Mouse (Mus musculus) neural tube, embryonic 15.5 days (tissue): ENCODE results near the gene Kdr. TPM values are rescaled to one million over a fixed set of nuclear protein-coding genes. Genes with fewer than 3 reads are reported as not detected.
"Not testable (repeated sequence)": the region's sequence is repeated elsewhere in the genome, so short reads cannot be mapped to it uniquely, and the experiment has no call there.

Experiments used
- ATAC-seq: fragments of 200-750 bp; cut with Nextera tagmentation; 2 replicates; pipeline ENCODE4 v1.8.0; 2017; ENCODE audit warnings: mild to moderate bottlenecking, moderate TSS enrichment, moderate library complexity; ENCODE audit not compliant: low FRiP score
- H3K27ac ChIP-seq: fragments of 300-500 bp; sonication (generic); replicated peaks from 2 replicates; pipeline ENCODE4 v1.5.1; 2015; ENCODE audit warnings: mild to moderate bottlenecking, inconsistent platforms
- H3K27me3 ChIP-seq: fragments of 300-500 bp; sonication (generic); replicated peaks from 2 replicates; pipeline ENCODE4 v1.6.1; 2015; ENCODE audit warnings: inconsistent platforms
- H3K36me3 ChIP-seq: fragments of 300-500 bp; sonication (generic); 2 replicates; pipeline ENCODE4 v1.6.1; 2015; ENCODE audit warnings: inconsistent platforms
- H3K4me1 ChIP-seq: fragments of 300-500 bp; sonication (generic); 2 replicates; pipeline ENCODE4 v1.6.1; 2015; ENCODE audit warnings: inconsistent platforms
- H3K4me2 ChIP-seq: fragments of 300-500 bp; sonication (generic); 2 replicates; pipeline ENCODE4 v1.6.1; 2015; ENCODE audit warnings: inconsistent platforms, mild to moderate bottlenecking, moderate library complexity
- H3K4me3 ChIP-seq: fragments of 300-500 bp; sonication (generic); replicated peaks from 2 replicates; pipeline ENCODE4 v1.5.1; 2015; ENCODE audit warnings: mild to moderate bottlenecking, inconsistent platforms
- H3K9ac ChIP-seq: fragments of 300-500 bp; sonication (generic); replicated peaks from 2 replicates; pipeline ENCODE4 v1.6.1; 2015; ENCODE audit warnings: mild to moderate bottlenecking, inconsistent platforms
- H3K9me3 ChIP-seq: fragments of 300-500 bp; sonication (generic); replicated peaks from 2 replicates; pipeline ENCODE4 v1.6.1; 2016; ENCODE audit warnings: inconsistent platforms
- WGBS: fragments of 180-500 bp; shearing (Covaris S2); methylation state at CpG from one replicate; pipeline ENCODE4 v1.1.7; 2015; ENCODE audit warnings: mixed read lengths; 5-methylcytosine and 5-hydroxymethylcytosine counted together
- polyA plus RNA-seq: library from polyadenylated mRNA; unstranded; fragments of >200 nt; fragmentation: Nextera tagmentation; extraction: Ambion mirVana; gene quantifications from 2 replicates; pipeline ENCODE4 v1.2.1, GENCODE M21; 2015

The Kdr gene
- polyA plus RNA-seq, 1 experiment from 2014 or later = 20.0 TPM

GRCm38 (mm10) chr5:75935225-75935624 lies 43.0 kb downstream of the Kdr start:
- H3K36me3 ChIP-seq = no peaks in the 10 kb centered on the region
- WGBS = 90% methylated on average over 8 of the region's 8 CpGs
- no peak overlapping the region for H3K27ac ChIP-seq
- H3K9ac ChIP-seq = no peak overlapping the region
- no peaks in the 10 kb centered on the region for H3K4me1 ChIP-seq
- no peak for ATAC-seq
- H3K4me3 ChIP-seq = no peak overlapping the region
- no peak overlapping the region for H3K4me2 ChIP-seq
- no peaks in the 10 kb centered on the region for H3K9me3 ChIP-seq
- no peaks in the 10 kb centered on the region for H3K27me3 ChIP-seq

GRCm38 (mm10) chr5:75934201-75934600 lies 44.1 kb downstream of the Kdr start:
- ATAC-seq = no peak
- no peaks in the 10 kb centered on the region for H3K36me3 ChIP-seq
- no peak overlapping the region for H3K4me3 ChIP-seq
- H3K27me3 ChIP-seq = no peaks in the 10 kb centered on the region
- 91% methylated on average over 10 of the region's 10 CpGs for WGBS
- H3K9ac ChIP-seq = no peak overlapping the region
- H3K4me1 ChIP-seq = no peaks in the 10 kb centered on the region
- H3K9me3 ChIP-seq = no peaks in the 10 kb centered on the region
- H3K27ac ChIP-seq = no peak overlapping the region
- H3K4me2 ChIP-seq = no peak overlapping the region

- no peaks in the 10 kb centered on the region for H3K4me1 ChIP-seq
- no peak overlapping the region for H3K9ac ChIP-seq
- ATAC-seq = no peak
- no peaks in the 10 kb centered on the region for H3K9me3 ChIP-seq
- 87% methylated on average over 20 of the region's 20 CpGs for WGBS
- H3K4me2 ChIP-seq = no peak overlapping the region
- no peak overlapping the region for H3K4me3 ChIP-seq
- H3K36me3 ChIP-seq = no peaks in the 10 kb centered on the region
- H3K27me3 ChIP-seq = no peaks in the 10 kb centered on the region
- no peak overlapping the region for H3K27ac ChIP-seq
These were observed 44.7 kb downstream of the Kdr start for GRCm38 (mm10) chr5:75933521-75934044.

DNA sequence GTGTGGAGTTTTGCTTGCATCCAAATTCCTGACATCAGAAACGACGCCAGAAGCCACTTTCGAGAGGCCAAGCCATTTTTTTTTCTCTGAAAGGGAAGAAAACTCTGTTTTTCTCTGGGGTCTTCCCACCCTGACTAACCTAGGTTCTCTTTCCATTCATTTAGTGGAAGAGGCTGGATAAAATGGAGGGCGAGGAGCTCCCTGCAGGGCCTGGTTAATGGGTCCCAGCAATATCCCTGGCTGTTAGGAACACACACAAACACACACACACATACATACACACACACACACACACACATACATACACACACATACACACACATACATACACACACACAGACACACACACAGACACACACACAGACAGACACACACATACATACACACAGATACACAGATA lies 46.8 kb downstream of the Kdr start:
- not testable (repeated sequence) for H3K4me2 ChIP-seq, H3K4me1 ChIP-seq, H3K27ac ChIP-seq, H3K9me3 ChIP-seq, H3K27me3 ChIP-seq, H3K4me3 ChIP-seq, ATAC-seq, H3K36me3 ChIP-seq, H3K9ac ChIP-seq
- WGBS = 83% methylated on average over 4 of the region's 4 CpGs

GRCm38 (mm10) chr5:75929960-75930359 lies 48.3 kb downstream of the Kdr start:
- Histone ChIP-seq H3K27me3 (no peaks in the 10 kb centered on the region), H3K9ac (no peak overlapping the region), H3K4me3 (no peak overlapping the region), H3K4me1 (no peaks in the 10 kb centered on the region), H3K4me2 (no peak overlapping the region), H3K36me3 (no peaks in the 10 kb centered on the region), H3K9me3 (no peaks in the 10 kb centered on the region), H3K27ac (no peak overlapping the region)
- no peak for ATAC-seq
- 86% methylated on average over 7 of the region's 7 CpGs for WGBS

GRCm38 (mm10) chr5:75922677-75923076 lies 55.6 kb downstream of the Kdr start:
- H3K4me1 ChIP-seq = 0 out of 2 replicates have a peak, but pooled peaks cover 2% of the 10 kb centered on the region
- no peaks in the 10 kb centered on the region for H3K9me3 ChIP-seq
- no peak overlapping the region for H3K9ac ChIP-seq
- H3K27ac ChIP-seq = no peak overlapping the region
- H3K36me3 ChIP-seq = no peaks in the 10 kb centered on the region
- ATAC-seq = no peak
- H3K4me2 ChIP-seq = no peak overlapping the region
- no peak overlapping the region for H3K4me3 ChIP-seq
- WGBS = 88% methylated on average over 6 of the region's 6 CpGs
- H3K27me3 ChIP-seq = no peaks in the 10 kb centered on the region

DNA sequence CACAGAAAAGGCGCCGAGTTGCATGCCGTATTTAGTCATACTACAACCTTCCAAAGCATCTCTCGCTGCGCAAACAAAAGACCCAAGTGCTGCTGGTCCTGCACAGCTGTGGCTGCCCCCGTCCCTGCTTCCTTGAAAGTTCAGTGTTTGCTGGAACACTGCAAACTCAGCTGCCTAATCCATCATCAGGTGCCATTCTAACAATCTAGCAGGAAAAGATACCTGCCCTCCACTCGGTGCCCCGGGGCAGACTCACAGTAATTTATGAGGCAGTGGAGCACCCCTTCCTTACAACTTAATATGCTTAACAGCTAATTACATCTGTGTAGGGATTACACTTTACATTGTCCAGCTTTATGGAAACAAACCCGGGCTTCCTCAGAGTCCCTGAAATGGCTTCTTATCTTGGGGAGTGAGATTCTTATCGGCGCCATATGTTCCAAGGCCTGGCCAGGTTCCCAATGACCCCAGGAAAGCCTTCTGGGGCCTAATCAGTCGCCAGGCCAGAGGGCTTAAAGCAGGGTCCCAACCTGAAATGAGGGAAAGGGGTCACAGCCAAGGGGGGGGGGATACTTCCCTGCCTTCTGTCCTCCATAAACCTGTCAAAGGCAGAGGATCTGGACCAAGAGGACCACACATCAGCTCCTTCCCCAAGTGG lies 56.4 kb downstream of the Kdr start:
- H3K4me2 ChIP-seq = no peak overlapping the region
- H3K9me3 ChIP-seq = no peaks in the 10 kb centered on the region
- no peak overlapping the region for H3K4me3 ChIP-seq
- ATAC-seq = no peak
- 61% methylated on average over 12 of the region's 12 CpGs for WGBS
- no peak overlapping the region for H3K9ac ChIP-seq
- H3K27me3 ChIP-seq = no peaks in the 10 kb centered on the region
- no peak overlapping the region for H3K27ac ChIP-seq
- H3K36me3 ChIP-seq = no peaks in the 10 kb centered on the region
- H3K4me1 ChIP-seq = 0 out of 2 replicates have a peak, but pooled peaks cover 2% of the 10 kb centered on the region

GRCm38 (mm10) chr5:75919601-75920000 lies 58.7 kb downstream of the Kdr start:
- WGBS = 78% methylated on average over 7 of the region's 7 CpGs
- no peak for ATAC-seq
- H3K4me1 ChIP-seq = 0 out of 2 replicates have a peak, but pooled peaks cover 2% of the 10 kb centered on the region
- H3K4me3 ChIP-seq = no peak overlapping the region
- H3K27ac ChIP-seq = no peak overlapping the region
- H3K4me2 ChIP-seq = no peak overlapping the region
- no peaks in the 10 kb centered on the region for H3K27me3 ChIP-seq
- no peak overlapping the region for H3K9ac ChIP-seq
- H3K36me3 ChIP-seq = no peaks in the 10 kb centered on the region
- H3K9me3 ChIP-seq = no peaks in the 10 kb centered on the region

DNA sequence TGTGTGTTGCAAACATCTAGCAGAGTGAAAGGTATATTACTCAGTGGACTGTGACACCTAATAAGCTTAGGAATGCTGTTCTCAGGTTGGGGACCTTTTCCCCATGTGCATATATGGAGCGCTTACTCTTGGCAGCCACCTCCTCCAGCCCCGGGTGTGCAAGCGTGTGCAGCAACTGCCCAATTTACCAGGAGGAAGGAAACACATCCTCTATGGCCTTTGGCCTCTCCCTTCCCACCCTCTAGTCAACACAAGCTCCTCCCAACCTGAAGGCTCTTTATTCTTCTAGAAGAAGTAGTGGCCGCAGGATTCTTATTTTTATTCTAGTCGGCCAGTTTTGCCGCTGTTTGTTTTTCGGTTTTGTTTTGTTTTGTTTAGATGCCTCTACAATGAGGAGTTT lies 60.1 kb downstream of the Kdr start:
- no peaks in the 10 kb centered on the region for H3K27me3 ChIP-seq
- H3K9me3 ChIP-seq = no peaks in the 10 kb centered on the region
- no peak for ATAC-seq
- no peak overlapping the region for H3K4me2 ChIP-seq
- no peak overlapping the region for H3K27ac ChIP-seq
- H3K4me1 ChIP-seq = 0 out of 2 replicates have a peak, but pooled peaks cover 2% of the 10 kb centered on the region
- no peak overlapping the region for H3K4me3 ChIP-seq
- H3K36me3 ChIP-seq = no peaks in the 10 kb centered on the region
- 88% methylated on average over 7 of the region's 7 CpGs for WGBS
- no peak overlapping the region for H3K9ac ChIP-seq

DNA sequence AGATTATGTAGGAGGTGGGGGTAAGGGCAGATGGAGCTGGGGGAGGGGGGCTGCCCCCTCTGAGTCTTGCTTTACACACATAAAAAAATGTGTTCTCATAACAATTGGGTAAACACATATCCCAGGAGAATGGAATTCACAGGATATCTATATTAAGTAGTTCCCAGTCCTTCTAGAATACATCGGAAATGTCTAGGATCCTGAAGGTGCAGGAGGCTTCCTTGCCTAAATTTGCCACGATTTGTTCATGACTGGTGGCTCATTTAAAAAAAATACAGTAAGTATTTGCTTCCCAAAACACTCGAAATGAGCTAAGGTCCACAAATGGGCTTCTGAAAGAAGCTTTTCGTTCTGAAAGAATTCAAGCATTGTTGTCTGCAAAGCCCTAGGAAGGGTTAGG lies 61.0 kb downstream of the Kdr start:
- ATAC-seq = no peak
- Histone ChIP-seq H3K27ac (no peak overlapping the region), H3K9ac (no peak overlapping the region), H3K27me3 (no peaks in the 10 kb centered on the region), H3K36me3 (no peaks in the 10 kb centered on the region), H3K4me3 (no peak overlapping the region), H3K4me2 (no peak overlapping the region), H3K9me3 (no peaks in the 10 kb centered on the region), H3K4me1 (0 out of 2 replicates have a peak, but pooled peaks cover 2% of the 10 kb centered on the region)
- WGBS = 85% methylated on average over 4 of the region's 4 CpGs

DNA sequence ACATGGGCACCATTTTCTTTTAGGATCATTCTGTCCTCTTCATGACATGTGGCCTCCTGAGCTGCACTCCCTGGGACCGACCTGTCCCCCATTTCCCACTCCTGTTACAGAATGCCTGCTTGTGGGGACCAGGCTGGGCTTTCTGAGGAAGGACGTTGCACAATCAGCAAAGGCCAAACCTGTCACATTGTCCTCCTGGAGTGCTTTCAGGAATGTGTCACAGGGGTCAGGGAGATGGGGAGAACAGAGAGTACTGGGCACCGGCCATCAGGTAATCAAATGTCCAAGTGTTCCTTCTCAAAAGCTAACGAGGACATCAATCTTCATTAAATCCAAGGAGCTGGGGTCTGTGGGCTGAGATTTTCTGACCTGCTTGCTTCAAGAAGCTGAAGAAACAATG lies 72.2 kb downstream of the Kdr start:
- Histone ChIP-seq H3K4me2 (no peak overlapping the region), H3K4me1 (no peaks in the 10 kb centered on the region), H3K9ac (no peak overlapping the region), H3K9me3 (no peaks in the 10 kb centered on the region), H3K36me3 (no peaks in the 10 kb centered on the region), H3K4me3 (no peak overlapping the region), H3K27ac (no peak overlapping the region), H3K27me3 (no peaks in the 10 kb centered on the region)
- ATAC-seq = no peak
- 55% methylated on average over 4 of the region's 4 CpGs for WGBS

DNA sequence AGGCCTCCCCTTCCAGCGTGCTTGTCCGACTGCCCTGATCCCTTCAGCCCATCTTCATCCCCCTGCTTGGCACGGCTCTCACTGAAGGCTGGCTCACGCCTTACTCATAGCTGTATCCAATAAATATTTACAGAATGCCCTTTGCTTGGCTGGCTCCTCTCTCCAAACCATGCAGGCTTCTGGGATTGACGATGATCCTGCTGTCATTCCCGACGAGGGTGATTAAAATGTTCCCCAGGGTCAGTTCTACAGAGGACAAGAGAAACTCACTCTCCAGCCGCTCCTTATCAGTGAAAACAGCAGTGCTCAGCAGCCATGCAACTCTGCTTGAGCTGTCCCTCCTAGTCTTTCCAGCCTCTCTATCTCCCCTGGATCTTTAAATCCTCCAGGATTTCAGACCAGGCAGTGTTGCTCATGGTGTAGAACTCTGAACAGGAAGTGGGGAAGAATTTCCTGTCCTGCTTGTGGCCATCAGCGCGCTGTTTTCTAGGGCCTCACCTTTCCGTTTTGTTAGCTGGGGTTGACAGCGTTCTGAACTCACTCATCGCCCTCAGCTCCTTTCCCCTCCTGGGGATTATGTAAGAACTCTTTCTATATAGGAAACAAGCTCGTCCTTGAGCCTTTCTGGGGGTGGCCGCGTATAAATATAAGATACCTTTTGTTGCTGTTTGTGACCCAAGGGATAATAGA lies 77.9 kb downstream of the Kdr start:
- Histone ChIP-seq H3K36me3 (no peaks in the 10 kb centered on the region), H3K27ac (no peak overlapping the region), H3K27me3 (no peaks in the 10 kb centered on the region), H3K4me2 (no peak overlapping the region), H3K9ac (no peak overlapping the region), H3K4me3 (no peak overlapping the region), H3K4me1 (peaks cover 10% of the 10 kb centered on the region), H3K9me3 (no peaks in the 10 kb centered on the region)
- WGBS = 74% methylated on average over 16 of the region's 16 CpGs
- no peak for ATAC-seq
